Mouse (Mus musculus): ENCODE results near the gene Sycp3. TPM values are rescaled to one million over a fixed set of nuclear protein-coding genes. Genes with fewer than 3 reads are reported as not detected.

Gene Sycp3
- total RNA-seq (2014; rRNA removed): 0.38 and 0.57 TPM in 2 replicates
- 0.64 and 1.0 TPM in 2 replicates for polyA plus RNA-seq (2015; fragmentation: Nextera tagmentation; extraction: Ambion mirVana)

GRCm38 (mm10) chr10:88459502-88459992 lies at the start of gene Sycp3:
Gene Sycp3 (plus strand): TSS chr10:88459569.
- H3K4me2 ChIP-seq (ENCODE audit: low read depth): no peak within 1 kb of the TSS
- H3K27ac ChIP-seq (ENCODE audit: low read depth, low read length): no peak within 1 kb of the TSS
- no peak for TF ChIP-seq CTCF (IDR thresholded peaks at IDR 0.05; ENCODE audit: low read depth)
- no peak for ATAC-seq
- H3K9ac ChIP-seq: no peak within 1 kb of the TSS
- H3K4me3 ChIP-seq (ENCODE audit: low read depth, low read length): no peak within 1 kb of the TSS
- no peaks in the 10 kb centered on the region for H3K9me3 ChIP-seq (ENCODE audit: low read length)
- no peaks in the 10 kb centered on the region for H3K27me3 ChIP-seq (ENCODE audit: insufficient read depth, low read length)
- no peaks in the 10 kb centered on the region for H3K36me3 ChIP-seq (ENCODE audit: insufficient read depth)
- 88% methylated on average over 33 of the region's 33 CpGs for WGBS
- DNase-seq: no peak
- H3K4me1 ChIP-seq (ENCODE audit: insufficient read depth): no peaks in the 10 kb centered on the region

- H3K4me3 ChIP-seq (ENCODE audit: low read depth, low read length): no peak overlapping the region
- TF ChIP-seq CTCF (IDR thresholded peaks at IDR 0.05; ENCODE audit: low read depth): no peak
- no peak overlapping the region for H3K4me2 ChIP-seq (ENCODE audit: low read depth)
- H3K27ac ChIP-seq (ENCODE audit: low read depth, low read length): no peak overlapping the region
- H3K9ac ChIP-seq: no peak overlapping the region
- no peaks in the 10 kb centered on the region for H3K27me3 ChIP-seq (ENCODE audit: insufficient read depth, low read length)
- 61% methylated on average over 2 of the region's 2 CpGs for WGBS
- ATAC-seq (no peak), DNase-seq (no peak)
- H3K4me1 ChIP-seq (ENCODE audit: insufficient read depth): no peaks in the 10 kb centered on the region
- no peaks in the 10 kb centered on the region for H3K9me3 ChIP-seq (ENCODE audit: low read length)
- H3K36me3 ChIP-seq (ENCODE audit: insufficient read depth): peaks cover 8% of the 10 kb centered on the region
Observed at GRCm38 (mm10) chr10:88409751-88410150, 49.6 kb upstream of the Sycp3 start.

GRCm38 (mm10) chr10:88412290-88412995 lies 46.9 kb upstream of the Sycp3 start:
- Histone ChIP-seq H3K9ac (no peak overlapping the region), H3K36me3 (ENCODE audit: insufficient read depth) (peaks cover 22% of the 10 kb centered on the region), H3K4me2 (ENCODE audit: low read depth) (no peak overlapping the region), H3K4me1 (ENCODE audit: insufficient read depth) (no peaks in the 10 kb centered on the region), H3K9me3 (ENCODE audit: low read length) (no peaks in the 10 kb centered on the region), H3K27me3 (ENCODE audit: insufficient read depth, low read length) (no peaks in the 10 kb centered on the region), H3K27ac (ENCODE audit: low read depth, low read length) (no peak overlapping the region), H3K4me3 (ENCODE audit: low read depth, low read length) (no peak overlapping the region)
- 43% methylated on average over 17 of the region's 17 CpGs for WGBS
- DNase-seq: peak; percentile 5
- ATAC-seq: peak; percentile 51
- TF ChIP-seq CTCF (IDR thresholded peaks at IDR 0.05; ENCODE audit: low read depth): no peak

- Histone ChIP-seq H3K4me2 (ENCODE audit: low read depth) (no peak overlapping the region), H3K9me3 (ENCODE audit: low read length) (no peaks in the 10 kb centered on the region), H3K36me3 (ENCODE audit: insufficient read depth) (peaks cover 43% of the 10 kb centered on the region), H3K27me3 (ENCODE audit: insufficient read depth, low read length) (no peaks in the 10 kb centered on the region), H3K4me3 (ENCODE audit: low read depth, low read length) (no peak overlapping the region), H3K9ac (no peak overlapping the region), H3K27ac (ENCODE audit: low read depth, low read length) (no peak overlapping the region), H3K4me1 (ENCODE audit: insufficient read depth) (no peaks in the 10 kb centered on the region)
- DNase-seq: no peak
- no peak for ATAC-seq
- WGBS: 93% methylated on average over 5 of the region's 5 CpGs
- no peak for TF ChIP-seq CTCF (IDR thresholded peaks at IDR 0.05; ENCODE audit: low read depth)
Observed at GRCm38 (mm10) chr10:88417686-88418085, 41.7 kb upstream of the Sycp3 start.

GRCm38 (mm10) chr10:88420141-88420541 lies 39.2 kb upstream of the Sycp3 start:
- peaks cover 40% of the 10 kb centered on the region for H3K36me3 ChIP-seq (ENCODE audit: insufficient read depth)
- no peak overlapping the region for H3K4me3 ChIP-seq (ENCODE audit: low read depth, low read length)
- no peak overlapping the region for H3K9ac ChIP-seq
- H3K4me1 ChIP-seq (ENCODE audit: insufficient read depth): no peaks in the 10 kb centered on the region
- no peak for DNase-seq
- 72% methylated on average over 11 of the region's 11 CpGs for WGBS
- H3K27me3 ChIP-seq (ENCODE audit: insufficient read depth, low read length): no peaks in the 10 kb centered on the region
- H3K9me3 ChIP-seq (ENCODE audit: low read length): no peaks in the 10 kb centered on the region
- H3K27ac ChIP-seq (ENCODE audit: low read depth, low read length): no peak overlapping the region
- no peak for ATAC-seq
- no peak for TF ChIP-seq CTCF (IDR thresholded peaks at IDR 0.05; ENCODE audit: low read depth)
- H3K4me2 ChIP-seq (ENCODE audit: low read depth): no peak overlapping the region

GRCm38 (mm10) chr10:88420655-88421435 lies 38.5 kb upstream of the Sycp3 start:
- Histone ChIP-seq H3K9me3 (ENCODE audit: low read length) (no peaks in the 10 kb centered on the region), H3K9ac (no peak overlapping the region), H3K27me3 (ENCODE audit: insufficient read depth, low read length) (no peaks in the 10 kb centered on the region), H3K27ac (ENCODE audit: low read depth, low read length) (no peak overlapping the region), H3K4me2 (ENCODE audit: low read depth) (no peak overlapping the region), H3K4me3 (ENCODE audit: low read depth, low read length) (no peak overlapping the region), H3K4me1 (ENCODE audit: insufficient read depth) (no peaks in the 10 kb centered on the region), H3K36me3 (ENCODE audit: insufficient read depth) (peaks cover 33% of the 10 kb centered on the region)
- TF ChIP-seq CTCF (IDR thresholded peaks at IDR 0.05; ENCODE audit: low read depth): no peak
- no peak for DNase-seq
- no peak for ATAC-seq
- 91% methylated on average over 19 of the region's 19 CpGs for WGBS
